Mouse (Mus musculus): Measurements from ENCODE around the gene Trim65.

- TF ChIP-seq CTCF (IDR thresholded peaks at IDR 0.05; ENCODE audit: control insufficient read depth, insufficient read depth, insufficient replicate concordance, low read depth, low read length) (no peak), POLR2A (IDR thresholded peaks at IDR 0.05; ENCODE audit: control insufficient read depth, low read depth, low read length) (no peak)
Observed at GRCm38 (mm10) chr11:116075539-116076265, 55.2 kb downstream of the Trim65 start.

Data from testis, adult 2 months (tissue).